ENCODE assay signal across 24 mouse cellular contexts in genomic region chr2:143988016-143988415, GRCm38 (mm10). TPM values are rescaled to one million over a fixed set of nuclear protein-coding genes. Genes with fewer than 3 reads are reported as not detected.
"Had no signal": no experiment of that assay in that cellular context is flagged by ENCODE, and none has a peak within 500 bp of the region (broad histone marks: within the 10 kb centered on the region; RNA-seq: fewer than 3 reads in every experiment).

No protein-coding gene starts in this region.

- DNase-seq: layer of hippocampus, postnatal 36 days; liver, embryonic 13.5 days; lung, adult 2 months; lung, postnatal 14 days; lung, postnatal 4 days; midbrain, embryonic 14.5 days; right cerebral cortex, postnatal 14 days; right cerebral cortex, postnatal 4 days; thymus, adult 2 months; thymus, postnatal 14 days; thymus, postnatal 4 days had no signal

- H3K4me3 ChIP-seq: left cerebral cortex, adult 2 months; liver, embryonic 13.5 days had no signal

- H3K9me3 ChIP-seq: liver, embryonic 13.5 days had no signal

- H3K4me2 ChIP-seq: liver, embryonic 13.5 days; midbrain, embryonic 11.5 days had no signal

- ATAC-seq: intestine, postnatal 0 days had no signal

- H3K9ac ChIP-seq: liver, embryonic 13.5 days had no signal

- H3K27ac ChIP-seq: left cerebral cortex, adult 2 months; liver, embryonic 13.5 days; stomach, postnatal 0 days had no signal

- H3K27me3 ChIP-seq: liver, embryonic 13.5 days had no signal

RNA-seq across cellular contexts. Expression of gene Banf2, which starts 44.8 kb away (rescaled TPM):
- polyA plus RNA-seq: intestine, postnatal 0 days; limb, embryonic 11.5 days; limb, embryonic 14.5 days; liver, adult 2 months; liver, embryonic 13.5 days; liver, embryonic 16.5 days; lung, adult 2 months; lung, embryonic 16.5 days; midbrain, embryonic 11.5 days; midbrain, embryonic 14.5 days; midbrain, postnatal 0 days; neural tube, embryonic 11.5 days; neural tube, embryonic 14.5 days; stomach, embryonic 14.5 days; stomach, postnatal 0 days; thymus, adult 2 months had no signal
